Comparison of ENCODE assay signal across 17 mouse cellular contexts in the genomic region with DNA sequence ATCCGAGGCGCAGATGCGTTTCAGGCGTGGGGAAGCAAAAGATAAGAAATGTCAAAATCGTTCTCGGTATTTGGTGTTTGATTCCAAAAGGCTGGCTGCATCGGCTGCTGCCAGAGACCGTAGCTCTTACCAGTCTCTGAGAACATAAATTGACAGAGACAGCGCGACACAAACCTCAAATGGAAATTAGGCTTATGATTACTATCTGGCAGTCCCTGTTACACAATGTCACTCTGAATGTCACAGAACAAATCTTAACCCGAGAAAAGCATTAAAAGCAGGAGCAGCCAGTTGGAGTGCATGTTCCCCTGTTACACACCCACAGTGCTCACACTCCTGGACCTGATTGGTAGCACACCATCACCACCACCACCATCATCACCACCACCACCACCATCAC.
"Had no signal": no experiment of that assay in that cellular context is flagged by ENCODE, and none has a peak within 500 bp of the region (broad histone marks: within the 10 kb centered on the region; RNA-seq: fewer than 3 reads in every experiment).

No protein-coding gene starts in this region.

- H3K4me3 ChIP-seq: limb, embryonic 12.5 days; limb, embryonic 15.5 days; myocyte; neural tube, embryonic 13.5 days had no signal

- H3K27ac ChIP-seq: kidney, postnatal 0 days; limb, embryonic 12.5 days; limb, embryonic 15.5 days; liver, embryonic 14.5 days; macrophage; neural tube, embryonic 13.5 days had no signal

- H3K27me3 ChIP-seq: limb, embryonic 12.5 days; limb, embryonic 15.5 days; neural tube, embryonic 13.5 days had no signal

- DNase-seq: kidney, adult 2 months; kidney, postnatal 25 days; left cerebral cortex, postnatal 4 days; liver, postnatal 0 days; lung, embryonic 14.5 days; thymus, adult 18-20 months had no signal

- ATAC-seq: intestine, postnatal 0 days; liver, postnatal 0 days; lung, postnatal 0 days; midbrain, embryonic 16.5 days had no signal

- H3K36me3 ChIP-seq: limb, embryonic 12.5 days; limb, embryonic 15.5 days; neural tube, embryonic 13.5 days had no signal

- H3K4me1 ChIP-seq: limb, embryonic 12.5 days; limb, embryonic 15.5 days had no signal

- H3K9ac ChIP-seq: limb, embryonic 12.5 days; limb, embryonic 15.5 days; liver, embryonic 14.5 days; liver, postnatal 0 days; lung, embryonic 14.5 days; neural tube, embryonic 13.5 days had no signal

- H3K9me3 ChIP-seq: limb, embryonic 12.5 days; limb, embryonic 15.5 days; neural tube, embryonic 13.5 days had no signal

- H3K4me2 ChIP-seq: limb, embryonic 12.5 days; limb, embryonic 15.5 days; liver, embryonic 11.5 days; lung, embryonic 14.5 days; neural tube, embryonic 13.5 days had no signal
